Mouse (Mus musculus) midbrain, embryonic 14.5 days (tissue): ENCODE measurements around the gene Lyrm2. TPM values are rescaled to one million over a fixed set of nuclear protein-coding genes. Genes with fewer than 3 reads are reported as not detected.

Experiments used
- ATAC-seq: fragments of 200-750 bp; cut with Nextera tagmentation; 2 replicates; pipeline ENCODE4 v1.8.0; 2017; ENCODE audit warnings: moderate number of reproducible peaks, moderate library complexity; ENCODE audit not compliant: low FRiP score, low TSS enrichment
- DNase-seq: peaks from one replicate; pipeline ENCODE4 v3.0.0-alpha.2; 2015
- H3K27ac ChIP-seq: fragments of 300-500 bp; sonication (generic); replicated peaks from 2 replicates; pipeline ENCODE4 v1.5.1; 2014; ENCODE audit warnings: mild to moderate bottlenecking, low read depth, low read length, moderate library complexity
- H3K27me3 ChIP-seq: fragments of 300-500 bp; sonication (generic); 2 replicates; pipeline ENCODE4 v1.6.1; 2014; ENCODE audit warnings: low read length, control low read depth, mixed read lengths; ENCODE audit not compliant: control insufficient read depth, insufficient read depth
- H3K36me3 ChIP-seq: fragments of 300-500 bp; sonication (generic); 2 replicates; pipeline ENCODE4 v1.6.1; 2014; ENCODE audit warnings: low read length, control low read depth; ENCODE audit not compliant: control insufficient read depth, insufficient read depth
- H3K4me1 ChIP-seq: fragments of 300-500 bp; sonication (generic); 2 replicates; pipeline ENCODE4 v1.6.1; 2014; ENCODE audit warnings: mild to moderate bottlenecking, antibody characterized with exemption, low read length, control low read depth; ENCODE audit not compliant: control insufficient read depth, insufficient read depth
- H3K4me2 ChIP-seq: fragments of 300-500 bp; sonication (generic); 2 replicates; pipeline ENCODE4 v1.6.1; 2014; ENCODE audit warnings: mild to moderate bottlenecking, low read length, moderate library complexity
- H3K4me3 ChIP-seq: fragments of 300-500 bp; sonication (generic); replicated peaks from 2 replicates; pipeline ENCODE4 v1.5.1; 2014; ENCODE audit warnings: low read depth, low read length
- H3K9ac ChIP-seq: fragments of 300-500 bp; sonication (generic); replicated peaks from 2 replicates; pipeline ENCODE4 v1.6.1; 2014; ENCODE audit warnings: mild to moderate bottlenecking, low read length, moderate library complexity
- H3K9me3 ChIP-seq: fragments of 300-500 bp; sonication (generic); 2 replicates; pipeline ENCODE4 v1.6.1; 2016; ENCODE audit warnings: low read length, control low read depth, mixed read lengths; ENCODE audit not compliant: control insufficient read depth
- WGBS: fragments of 180-500 bp; shearing (Covaris S2); extraction: QIAGEN DNeasy Blood & Tissue Kit; methylation state at CpG from one replicate; pipeline ENCODE4 v1.1.7; 2014; 5-methylcytosine and 5-hydroxymethylcytosine counted together
- polyA plus RNA-seq: library from polyadenylated mRNA; unstranded; fragments of >200 nt; fragmentation: Nextera tagmentation; extraction: Ambion mirVana; gene quantifications from 2 replicates; pipeline ENCODE4 v1.2.1, GENCODE M21; 2014

The Lyrm2 gene
- polyA plus RNA-seq, 1 experiment from 2014 or later = 139 TPM

GRCm38 (mm10) chr4:32798976-32799375 is 1.1 kb upstream of the Lyrm2 start:
- Histone ChIP-seq H3K4me1 (peaks cover 7% of the 10 kb centered on the region), H3K27ac (no peak overlapping the region), H3K27me3 (no peaks in the 10 kb centered on the region), H3K4me2 (no peak overlapping the region), H3K4me3 (no peak overlapping the region), H3K9ac (no peak overlapping the region), H3K9me3 (no peaks in the 10 kb centered on the region), H3K36me3 (0 out of 2 replicates have a peak, but pooled peaks cover 3% of the 10 kb centered on the region)
- DNase-seq = no peak
- no peak for ATAC-seq
- 97% methylated on average over 4 of the region's 4 CpGs for WGBS

DNA sequence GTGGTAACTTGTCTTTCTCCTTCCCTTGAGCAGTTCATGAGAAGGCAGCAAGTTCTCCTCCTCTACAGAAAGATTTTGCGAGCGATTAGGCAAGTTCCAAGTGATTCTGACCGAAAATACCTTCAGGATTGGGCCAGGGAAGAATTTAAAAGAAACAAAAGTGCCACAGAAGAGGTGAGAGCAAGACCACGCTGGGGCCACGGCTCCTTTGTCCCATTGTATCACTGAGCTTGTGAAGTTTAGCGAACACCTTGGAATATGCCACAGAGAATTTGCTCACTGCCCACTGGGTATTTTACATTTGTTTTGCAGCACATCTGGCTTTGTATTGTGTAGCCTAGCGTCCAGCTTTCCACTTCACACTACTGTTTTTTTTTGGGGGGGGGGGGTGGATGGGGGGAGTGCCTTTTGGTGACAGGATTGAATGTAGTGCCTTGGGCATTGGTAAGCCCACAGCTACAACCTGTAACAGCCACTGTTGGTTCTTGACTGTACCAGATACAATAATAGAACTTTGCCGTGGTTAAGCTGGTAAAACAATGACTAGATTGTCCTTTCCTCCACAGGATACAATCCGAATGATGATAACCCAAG is 621 bp downstream of the Lyrm2 start:
- DNase-seq (peak; percentile 57), ATAC-seq (peak; percentile 25; the same call in 1 of the 2 replicates)
- peaks cover 12% of the 10 kb centered on the region for H3K36me3 ChIP-seq
- WGBS = 7% methylated on average over 9 of the region's 9 CpGs
- peak overlapping the region; percentile 92 for H3K9ac ChIP-seq
- H3K4me1 ChIP-seq = peaks cover 7% of the 10 kb centered on the region
- peak overlapping the region; percentile 83 for H3K4me3 ChIP-seq
- no peaks in the 10 kb centered on the region for H3K27me3 ChIP-seq
- H3K27ac ChIP-seq = peak overlapping the region; percentile 99
- no peaks in the 10 kb centered on the region for H3K9me3 ChIP-seq
- peak overlapping the region; percentile 75 for H3K4me2 ChIP-seq

- DNase-seq (no peak), ATAC-seq (no peak)
- WGBS = 66% methylated on average over 5 of the region's 5 CpGs
- Histone ChIP-seq H3K27ac (no peak overlapping the region), H3K4me1 (no peaks in the 10 kb centered on the region), H3K36me3 (peaks cover 36% of the 10 kb centered on the region), H3K4me2 (no peak overlapping the region), H3K9ac (no peak overlapping the region), H3K4me3 (no peak overlapping the region), H3K27me3 (no peaks in the 10 kb centered on the region), H3K9me3 (no peaks in the 10 kb centered on the region)
Measured at GRCm38 (mm10) chr4:32817478-32817877, 17.4 kb downstream of the Lyrm2 start.

DNA sequence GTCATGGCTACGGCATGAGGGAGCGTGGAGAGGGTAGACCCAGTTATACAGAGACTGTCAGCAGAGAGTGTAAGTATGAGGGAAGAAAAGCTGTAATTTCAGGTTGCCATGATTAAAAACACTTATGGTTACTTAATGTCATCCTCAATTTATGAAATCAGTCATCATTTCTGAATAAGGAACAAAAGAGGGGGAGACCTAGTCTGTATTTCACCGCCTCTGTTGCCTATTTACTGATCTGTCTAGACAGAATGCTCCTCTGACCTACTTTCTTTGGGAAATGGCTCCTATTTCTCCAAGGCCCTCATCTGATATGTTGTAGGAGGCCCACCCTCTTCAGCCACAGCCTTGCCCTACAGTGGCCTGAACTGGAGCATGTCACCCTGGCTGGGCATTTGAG is 20.6 kb downstream of the Lyrm2 start:
- no peak overlapping the region for H3K27ac ChIP-seq
- no peak overlapping the region for H3K9ac ChIP-seq
- H3K27me3 ChIP-seq = no peaks in the 10 kb centered on the region
- H3K4me1 ChIP-seq = no peaks in the 10 kb centered on the region
- H3K4me2 ChIP-seq = no peak overlapping the region
- DNase-seq = no peak
- ATAC-seq = no peak
- no peak overlapping the region for H3K4me3 ChIP-seq
- H3K9me3 ChIP-seq = no peaks in the 10 kb centered on the region
- H3K36me3 ChIP-seq = peaks cover 36% of the 10 kb centered on the region
- 94% methylated on average over 3 of the region's 3 CpGs for WGBS

DNA sequence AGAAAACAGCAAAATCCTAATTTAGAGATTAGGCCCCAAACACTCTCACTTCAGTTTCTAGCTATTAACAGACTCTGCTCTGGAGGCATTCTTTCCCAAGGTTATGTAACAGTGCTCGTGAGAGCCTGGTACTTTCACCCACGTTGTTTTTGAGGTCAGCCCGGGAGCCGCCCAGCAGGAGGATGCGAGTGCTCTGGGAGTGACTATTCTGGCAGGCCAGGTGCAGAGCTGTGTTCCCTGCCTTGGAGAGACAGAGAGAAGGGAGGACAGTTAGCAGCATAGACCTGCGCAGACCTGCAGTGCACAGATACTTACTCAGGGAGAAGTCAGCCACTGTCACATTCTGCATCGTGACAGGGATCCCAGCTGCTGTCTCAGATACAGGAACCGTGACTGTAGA is 24.2 kb downstream of the Lyrm2 start:
- H3K36me3 ChIP-seq = peaks cover 24% of the 10 kb centered on the region
- H3K4me2 ChIP-seq = no peak overlapping the region
- no peaks in the 10 kb centered on the region for H3K27me3 ChIP-seq
- no peak overlapping the region for H3K9ac ChIP-seq
- no peak overlapping the region for H3K4me3 ChIP-seq
- no peak for ATAC-seq
- no peaks in the 10 kb centered on the region for H3K9me3 ChIP-seq
- no peak overlapping the region for H3K27ac ChIP-seq
- no peak for DNase-seq
- WGBS = 64% methylated on average over 8 of the region's 8 CpGs
- H3K4me1 ChIP-seq = no peaks in the 10 kb centered on the region

- Histone ChIP-seq H3K9me3 (no peaks in the 10 kb centered on the region), H3K9ac (no peak overlapping the region), H3K4me1 (no peaks in the 10 kb centered on the region), H3K36me3 (peaks cover 6% of the 10 kb centered on the region; the same call in 1 of the 2 replicates), H3K27ac (no peak overlapping the region), H3K27me3 (no peaks in the 10 kb centered on the region), H3K4me3 (no peak overlapping the region), H3K4me2 (no peak overlapping the region)
- ATAC-seq (no peak), DNase-seq (peak; percentile 63)
- 54% methylated on average over 7 of the region's 7 CpGs for WGBS
Measured at GRCm38 (mm10) chr4:32826925-32827324, 26.9 kb downstream of the Lyrm2 start.

DNA sequence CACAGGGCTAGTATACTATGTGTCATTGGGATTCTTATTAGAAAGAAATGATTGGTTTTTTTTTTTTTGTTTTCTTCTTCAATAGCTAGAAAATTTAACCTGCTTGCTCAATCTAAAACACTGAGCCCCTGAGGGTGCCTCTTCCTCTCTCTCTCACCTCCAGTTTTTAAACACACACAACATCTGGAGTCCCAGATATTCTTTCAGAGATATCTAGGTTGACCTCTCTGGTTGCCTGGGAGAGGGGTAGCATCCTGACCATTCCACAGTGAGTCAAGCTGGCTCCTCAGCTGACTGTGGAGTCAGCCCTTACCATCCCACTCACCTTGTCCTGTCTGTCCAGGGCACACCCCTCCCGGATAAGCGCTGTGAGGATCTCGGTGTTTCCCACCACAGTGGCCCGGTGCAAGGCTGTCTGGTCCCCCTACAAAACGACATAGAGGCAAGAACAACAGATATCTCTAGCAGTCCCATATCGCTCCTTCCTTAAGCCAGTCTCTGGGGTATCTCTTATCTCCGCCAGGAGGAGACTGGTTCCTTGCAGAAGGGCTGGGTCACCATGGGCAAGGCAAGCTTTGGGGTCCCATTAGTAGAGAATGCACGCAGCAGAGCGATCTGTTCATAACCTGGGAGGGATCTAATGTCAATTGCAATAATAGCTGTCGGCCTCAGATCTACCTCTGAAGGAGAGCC is 28.5 kb downstream of the Lyrm2 start:
- H3K4me1 ChIP-seq = no peaks in the 10 kb centered on the region
- no peak overlapping the region for H3K4me2 ChIP-seq
- WGBS = 94% methylated on average over 10 of the region's 10 CpGs
- no peak for ATAC-seq
- DNase-seq = no peak
- H3K4me3 ChIP-seq = no peak overlapping the region
- no peaks in the 10 kb centered on the region for H3K27me3 ChIP-seq
- no peaks in the 10 kb centered on the region for H3K9me3 ChIP-seq
- peaks cover 5% of the 10 kb centered on the region; the same call in 1 of the 2 replicates for H3K36me3 ChIP-seq
- no peak overlapping the region for H3K9ac ChIP-seq
- H3K27ac ChIP-seq = no peak overlapping the region

DNA sequence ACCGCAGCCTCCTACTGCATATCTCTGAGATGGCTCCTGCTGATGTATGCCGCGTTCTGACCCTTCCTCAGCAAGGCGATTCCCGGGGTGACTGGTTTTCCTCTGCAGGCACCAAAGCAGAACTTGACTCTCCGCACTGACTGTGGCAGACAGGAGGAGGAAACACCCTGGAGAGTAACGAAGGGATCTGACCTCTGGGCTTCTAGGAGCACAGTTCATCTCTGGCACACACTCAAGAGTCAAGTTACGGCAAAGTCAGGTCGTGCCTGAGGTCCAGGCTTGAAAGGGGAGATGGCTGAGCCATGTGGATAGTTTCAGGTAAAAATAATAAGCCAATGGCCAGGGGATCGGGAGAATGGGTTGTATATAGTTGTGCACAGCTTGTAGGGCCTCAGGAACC is 29.3 kb downstream of the Lyrm2 start:
- Histone ChIP-seq H3K4me1 (no peaks in the 10 kb centered on the region), H3K27me3 (no peaks in the 10 kb centered on the region), H3K4me3 (no peak overlapping the region), H3K4me2 (no peak overlapping the region), H3K9me3 (no peaks in the 10 kb centered on the region), H3K27ac (no peak overlapping the region), H3K36me3 (peaks cover 2% of the 10 kb centered on the region; the same call in 1 of the 2 replicates), H3K9ac (no peak overlapping the region)
- ATAC-seq (no peak), DNase-seq (no peak)
- 80% methylated on average over 10 of the region's 10 CpGs for WGBS
